Mouse (Mus musculus) spleen, adult 2 months (tissue): Measurements from ENCODE around the gene Wnt5b.
A peak's percentile ranks its signal among the peaks of the same experiment; 100 is the strongest.

Source experiments
- CTCF ChIP-seq: fragments of 200-500 bp; IDR thresholded peaks from 2 replicates; pipeline ENCODE4 v1.5.1; 2011; ENCODE audit warnings: mild to moderate bottlenecking, inconsistent platforms; ENCODE audit not compliant: insufficient read depth, insufficient read length, insufficient replicate concordance; ENCODE audit errors: extremely low read depth
- POLR2A ChIP-seq: fragments of 200-500 bp; IDR thresholded peaks from 2 replicates; pipeline ENCODE4 v1.6.1; 2011; ENCODE audit warnings: low read depth, low read length, inconsistent platforms

- TF ChIP-seq POLR2A, result no peak
- peak; percentile 43; the same call in 1 of the 2 replicates for TF ChIP-seq CTCF
These were observed 113.6 kb downstream of the Wnt5b start for GRCm38 (mm10) chr6:119430508-119430907.
